Mouse (Mus musculus): ENCODE results near the gene Gm21830. TPM values are rescaled to one million over a fixed set of nuclear protein-coding genes. Genes with fewer than 3 reads are reported as not detected.
"Not testable (repeated sequence)": the region's sequence is repeated elsewhere in the genome, so short reads cannot be mapped to it uniquely, and the experiment has no call there.

Gm21830 gene
- total RNA-seq, 1 experiment: not detected

DNA sequence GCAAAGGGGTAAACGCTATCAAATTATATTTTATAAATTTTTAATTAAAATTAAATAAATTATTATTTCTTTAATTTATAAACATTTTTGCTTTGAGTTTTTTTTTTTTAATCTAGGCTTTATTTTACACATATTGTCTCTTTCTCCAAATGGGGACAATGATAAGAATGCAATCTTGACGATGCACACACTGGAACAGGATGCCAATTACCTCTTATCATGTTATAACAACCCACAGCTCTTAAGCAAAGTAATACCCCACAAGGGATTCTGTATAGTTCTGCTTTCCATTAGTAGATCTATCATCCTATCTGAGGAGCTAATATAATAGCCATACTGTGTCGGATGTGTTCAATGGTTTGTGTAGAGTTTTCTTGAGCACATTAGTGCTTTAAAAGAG, 47.3 kb downstream of the Gm21830 start:
- Histone ChIP-seq H3K9me3 (ENCODE audit: control insufficient read depth, insufficient read depth, low read depth, low read length) (no peaks in the 10 kb centered on the region), H3K36me3 (ENCODE audit: control insufficient read depth, insufficient read depth, low read length, poor library complexity, severe bottlenecking) (no peaks in the 10 kb centered on the region), H3K4me1 (ENCODE audit: control insufficient read depth in 2 of 2, insufficient read depth in 2 of 2, low read length in 2 of 2, poor library complexity in 1 of 2) (no peaks in the 10 kb centered on the region), H3K4me3 (ENCODE audit: insufficient read depth in 1 of 2, low read depth in 1 of 2, low read length in 2 of 2, poor library complexity in 1 of 2, severe bottlenecking in 1 of 2) (no peak overlapping the region), H3K9ac (ENCODE audit: insufficient read depth, low read depth, low read length, poor library complexity, severe bottlenecking) (no peak overlapping the region), H3K27ac (ENCODE audit: insufficient read depth, low read depth, low read length, poor library complexity, severe bottlenecking) (no peak overlapping the region)
- in situ Hi-C loops (cut with MboI; ENCODE audit: low sequenced_read_pairs in 2 of 2, unreplicated experiment in 2 of 2): no loop called here
- DNase-seq (ENCODE audit: low read depth, low spot score): no peak
- TF ChIP-seq CHD2 (IDR thresholded peaks at IDR 0.05; ENCODE audit: low read depth, low read length): no peak
- TF ChIP-seq HCFC1 (IDR thresholded peaks at IDR 0.05; ENCODE audit: borderline replicate concordance, insufficient read depth, low read length): no peak
- no peak for TF ChIP-seq ZNF384 (IDR thresholded peaks at IDR 0.05; ENCODE audit: low read depth, low read length)
- no peak for TF ChIP-seq MAFK (IDR thresholded peaks at IDR 0.05; ENCODE audit: insufficient read depth, low read depth, low read length)
- TF ChIP-seq ZC3H11A (IDR thresholded peaks at IDR 0.05; ENCODE audit: borderline replicate concordance, low read depth, low read length): no peak

DNA sequence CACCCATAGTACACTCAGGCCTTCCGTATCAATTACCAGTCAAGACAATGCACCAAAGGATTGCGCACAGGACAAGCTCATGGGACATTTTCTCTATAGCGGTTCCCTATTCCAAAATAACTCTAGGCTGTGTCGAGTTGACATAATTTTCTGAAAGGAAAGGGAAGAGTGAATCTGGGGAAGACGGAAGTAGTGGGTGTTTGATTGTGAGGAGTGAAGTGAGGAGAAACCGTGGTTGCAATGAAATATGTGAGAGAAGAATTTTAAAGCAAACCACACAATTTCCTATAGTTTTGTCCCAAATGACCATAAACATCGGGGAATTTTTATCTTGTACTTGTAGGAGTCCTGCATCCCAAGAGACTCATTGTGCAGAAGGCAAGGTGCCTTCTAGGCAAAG, 53.5 kb downstream of the Gm21830 start:
- H3K4me3 ChIP-seq (ENCODE audit: insufficient read depth in 1 of 2, low read depth in 1 of 2, low read length in 2 of 2, poor library complexity in 1 of 2, severe bottlenecking in 1 of 2): no peak overlapping the region
- DNase-seq (ENCODE audit: low read depth, low spot score): no peak
- TF ChIP-seq ZNF384 (IDR thresholded peaks at IDR 0.05; ENCODE audit: low read depth, low read length) (no peak), MAFK (IDR thresholded peaks at IDR 0.05; ENCODE audit: insufficient read depth, low read depth, low read length) (no peak), CHD2 (IDR thresholded peaks at IDR 0.05; ENCODE audit: low read depth, low read length) (no peak), ZC3H11A (IDR thresholded peaks at IDR 0.05; ENCODE audit: borderline replicate concordance, low read depth, low read length) (no peak), HCFC1 (IDR thresholded peaks at IDR 0.05; ENCODE audit: borderline replicate concordance, insufficient read depth, low read length) (no peak)
- H3K9ac ChIP-seq (ENCODE audit: insufficient read depth, low read depth, low read length, poor library complexity, severe bottlenecking): no peak overlapping the region
- H3K27ac ChIP-seq (ENCODE audit: insufficient read depth, low read depth, low read length, poor library complexity, severe bottlenecking): no peak overlapping the region
- no peaks in the 10 kb centered on the region for H3K36me3 ChIP-seq (ENCODE audit: control insufficient read depth, insufficient read depth, low read length, poor library complexity, severe bottlenecking)
- no peaks in the 10 kb centered on the region for H3K9me3 ChIP-seq (ENCODE audit: control insufficient read depth, insufficient read depth, low read depth, low read length)
- no peaks in the 10 kb centered on the region for H3K4me1 ChIP-seq (ENCODE audit: control insufficient read depth in 2 of 2, insufficient read depth in 2 of 2, low read length in 2 of 2, poor library complexity in 1 of 2)
- in situ Hi-C loops (cut with MboI; ENCODE audit: low sequenced_read_pairs in 2 of 2, unreplicated experiment in 2 of 2): no loop called here

DNA sequence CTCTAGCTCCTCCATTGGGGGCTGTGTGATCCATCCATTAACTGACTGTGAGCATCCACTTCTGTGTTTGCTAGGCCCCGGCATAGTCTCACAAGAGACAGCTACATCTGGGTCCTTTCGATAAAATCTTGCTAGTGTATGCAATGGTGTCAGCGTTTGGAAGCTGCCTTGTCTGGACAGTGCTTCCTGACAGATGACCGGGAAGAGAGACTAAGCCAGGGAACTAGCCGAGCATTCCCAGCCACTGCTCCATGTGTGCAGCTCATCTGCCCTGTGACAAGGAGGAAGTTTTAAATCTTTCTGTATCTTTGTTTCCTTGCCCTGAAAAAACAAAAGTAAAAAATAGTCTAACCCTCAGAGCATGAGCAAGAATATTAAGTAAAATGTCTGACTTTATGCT, 56.5 kb downstream of the Gm21830 start:
- H3K36me3 ChIP-seq (ENCODE audit: control insufficient read depth, insufficient read depth, low read length, poor library complexity, severe bottlenecking); H3K4me1 ChIP-seq (ENCODE audit: control insufficient read depth in 2 of 2, insufficient read depth in 2 of 2, low read length in 2 of 2, poor library complexity in 1 of 2); H3K4me3 ChIP-seq (ENCODE audit: insufficient read depth in 1 of 2, low read depth in 1 of 2, low read length in 2 of 2, poor library complexity in 1 of 2, severe bottlenecking in 1 of 2); H3K27ac ChIP-seq (ENCODE audit: insufficient read depth, low read depth, low read length, poor library complexity, severe bottlenecking); DNase-seq (ENCODE audit: low read depth, low spot score); H3K9ac ChIP-seq (ENCODE audit: insufficient read depth, low read depth, low read length, poor library complexity, severe bottlenecking); in situ Hi-C loops (cut with MboI; ENCODE audit: low sequenced_read_pairs in 2 of 2, unreplicated experiment in 2 of 2); H3K9me3 ChIP-seq (ENCODE audit: control insufficient read depth, insufficient read depth, low read depth, low read length): not testable (repeated sequence)

DNA sequence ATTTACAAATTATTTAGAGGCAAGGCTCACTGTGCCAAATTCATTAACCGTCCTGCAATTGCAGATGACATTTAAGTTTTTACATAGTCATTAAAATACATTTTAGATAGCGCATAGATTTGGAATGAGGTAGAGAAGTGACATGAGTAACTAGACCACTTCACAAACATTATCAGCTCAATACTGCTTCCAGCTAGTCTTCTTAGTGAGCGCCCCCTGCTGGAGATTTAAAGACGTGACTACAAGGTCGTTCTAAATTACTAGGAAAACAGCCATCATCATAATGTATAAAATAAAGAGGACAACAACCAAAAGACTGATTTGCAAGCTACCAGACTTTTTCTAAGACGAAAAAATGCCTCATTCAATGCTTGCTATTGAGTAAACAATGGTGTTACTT, 64.2 kb downstream of the Gm21830 start:
- TF ChIP-seq ZC3H11A (IDR thresholded peaks at IDR 0.05; ENCODE audit: borderline replicate concordance, low read depth, low read length) (no peak), HCFC1 (IDR thresholded peaks at IDR 0.05; ENCODE audit: borderline replicate concordance, insufficient read depth, low read length) (no peak), CHD2 (IDR thresholded peaks at IDR 0.05; ENCODE audit: low read depth, low read length) (no peak), MAFK (IDR thresholded peaks at IDR 0.05; ENCODE audit: insufficient read depth, low read depth, low read length) (no peak), ZNF384 (IDR thresholded peaks at IDR 0.05; ENCODE audit: low read depth, low read length) (no peak)
- H3K9me3 ChIP-seq (ENCODE audit: control insufficient read depth, insufficient read depth, low read depth, low read length): no peaks in the 10 kb centered on the region
- in situ Hi-C loops (cut with MboI; ENCODE audit: low sequenced_read_pairs in 2 of 2, unreplicated experiment in 2 of 2): no loop called here
- no peaks in the 10 kb centered on the region for H3K36me3 ChIP-seq (ENCODE audit: control insufficient read depth, insufficient read depth, low read length, poor library complexity, severe bottlenecking)
- no peak overlapping the region for H3K9ac ChIP-seq (ENCODE audit: insufficient read depth, low read depth, low read length, poor library complexity, severe bottlenecking)
- H3K27ac ChIP-seq (ENCODE audit: insufficient read depth, low read depth, low read length, poor library complexity, severe bottlenecking): no peak overlapping the region
- no peak overlapping the region for H3K4me3 ChIP-seq (ENCODE audit: insufficient read depth in 1 of 2, low read depth in 1 of 2, low read length in 2 of 2, poor library complexity in 1 of 2, severe bottlenecking in 1 of 2)
- H3K4me1 ChIP-seq (ENCODE audit: control insufficient read depth in 2 of 2, insufficient read depth in 2 of 2, low read length in 2 of 2, poor library complexity in 1 of 2): no peaks in the 10 kb centered on the region
- DNase-seq (ENCODE audit: low read depth, low spot score): peak; percentile 58

DNA sequence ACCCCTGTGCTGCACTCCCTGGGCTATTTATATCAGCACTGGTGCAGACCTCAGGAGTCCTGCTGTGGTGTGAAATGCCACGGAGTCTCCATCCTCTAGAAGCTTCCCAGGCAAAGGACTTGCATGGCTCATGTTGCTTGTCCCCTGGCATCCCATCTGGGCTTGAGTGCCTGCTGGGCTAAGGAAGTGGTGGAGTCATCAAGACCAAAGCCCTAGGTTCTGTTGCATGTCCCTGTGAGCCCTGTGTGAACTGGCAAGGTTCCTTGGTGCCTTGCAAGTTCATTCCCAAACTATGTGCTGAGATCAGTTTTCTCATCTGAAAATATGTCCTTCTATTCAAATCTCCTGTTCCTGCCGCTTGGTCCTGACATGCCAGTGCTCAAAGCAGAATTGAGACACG, 67.5 kb downstream of the Gm21830 start:
- Histone ChIP-seq H3K9ac (ENCODE audit: insufficient read depth, low read depth, low read length, poor library complexity, severe bottlenecking) (no peak overlapping the region), H3K4me1 (ENCODE audit: control insufficient read depth in 2 of 2, insufficient read depth in 2 of 2, low read length in 2 of 2, poor library complexity in 1 of 2) (no peaks in the 10 kb centered on the region), H3K36me3 (ENCODE audit: control insufficient read depth, insufficient read depth, low read length, poor library complexity, severe bottlenecking) (no peaks in the 10 kb centered on the region), H3K4me3 (ENCODE audit: insufficient read depth in 1 of 2, low read depth in 1 of 2, low read length in 2 of 2, poor library complexity in 1 of 2, severe bottlenecking in 1 of 2) (no peak overlapping the region), H3K9me3 (ENCODE audit: control insufficient read depth, insufficient read depth, low read depth, low read length) (no peaks in the 10 kb centered on the region), H3K27ac (ENCODE audit: insufficient read depth, low read depth, low read length, poor library complexity, severe bottlenecking) (no peak overlapping the region)
- in situ Hi-C loops (cut with MboI; ENCODE audit: low sequenced_read_pairs in 2 of 2, unreplicated experiment in 2 of 2): no loop called here
- TF ChIP-seq HCFC1 (IDR thresholded peaks at IDR 0.05; ENCODE audit: borderline replicate concordance, insufficient read depth, low read length): no peak
- TF ChIP-seq CHD2 (IDR thresholded peaks at IDR 0.05; ENCODE audit: low read depth, low read length): no peak
- TF ChIP-seq MAFK (IDR thresholded peaks at IDR 0.05; ENCODE audit: insufficient read depth, low read depth, low read length): no peak
- TF ChIP-seq ZNF384 (IDR thresholded peaks at IDR 0.05; ENCODE audit: low read depth, low read length): no peak
- no peak for TF ChIP-seq ZC3H11A (IDR thresholded peaks at IDR 0.05; ENCODE audit: borderline replicate concordance, low read depth, low read length)
- DNase-seq (ENCODE audit: low read depth, low spot score): no peak

Other genes with a start within 250 kb of the Gm21830 start
- not detected in 2 replicates for gene Gm26727, start 19.5 kb downstream of the Gm21830 start, total RNA-seq (2012; rRNA removed)
- gene Xirp2, start 32.3 kb downstream of the Gm21830 start, total RNA-seq (2012; rRNA removed): 0.13 and 0.16 TPM in 2 replicates
- 1.5 and 3.0 TPM in 2 replicates for gene B3galt1, start 152.1 kb downstream of the Gm21830 start, total RNA-seq (2012; rRNA removed)

Data from ES-E14 (cell line).